Mouse (Mus musculus): ENCODE results near the gene Sdk2. TPM values are rescaled to one million over a fixed set of nuclear protein-coding genes. Genes with fewer than 3 reads are reported as not detected.

Sdk2 gene
- polyA plus RNA-seq, 1 experiment from 2014 or later = 0.66 TPM

- Histone ChIP-seq H3K9me3 (ENCODE audit: low read length) (no peaks in the 10 kb centered on the region), H3K4me3 (ENCODE audit: low read depth, low read length) (peak within 1 kb of the TSS; percentile 94), H3K4me1 (ENCODE audit: insufficient read depth, low read depth, low read length) (peaks cover 24% of the 10 kb centered on the region), H3K9ac (replicated peaks; ENCODE audit: low read depth) (peak within 1 kb of the TSS; percentile 99), H3K27me3 (replicated peaks; ENCODE audit: insufficient read depth, low read length) (no peaks in the 10 kb centered on the region), H3K4me2 (replicated peaks; ENCODE audit: low read depth, low read length) (peak within 1 kb of the TSS; percentile 78), H3K36me3 (ENCODE audit: insufficient read depth, low read length) (no peaks in the 10 kb centered on the region), H3K27ac (ENCODE audit: low read length) (peak within 1 kb of the TSS; percentile 100)
- peak; percentile 99 for DNase-seq (ENCODE audit: low spot score)
- ATAC-seq = peak; percentile 80
- TF ChIP-seq EP300 (IDR thresholded peaks at IDR 0.05) = peak; percentile 37; the same call in 1 of the 2 replicates
- no peak for TF ChIP-seq CTCF (IDR thresholded peaks at IDR 0.05)
- under 1% methylated on average over 44 of the region's 44 CpGs for WGBS
Measured at GRCm38 (mm10) chr11:113751484-113752084, 315.3 kb downstream of the Sdk2 start, which contains the start of gene Cdc42ep4. Cdc42ep4 (minus strand) TSS chr11:113751881.

GRCm38 (mm10) chr11:113750571-113751483 lies 316.0 kb downstream of the Sdk2 start:
- Histone ChIP-seq H3K4me3 (ENCODE audit: low read depth, low read length) (peak overlapping the region; percentile 94), H3K27ac (ENCODE audit: low read length) (peak overlapping the region; percentile 100), H3K36me3 (ENCODE audit: insufficient read depth, low read length) (no peaks in the 10 kb centered on the region), H3K27me3 (replicated peaks; ENCODE audit: insufficient read depth, low read length) (no peaks in the 10 kb centered on the region), H3K9me3 (ENCODE audit: low read length) (no peaks in the 10 kb centered on the region), H3K4me2 (replicated peaks; ENCODE audit: low read depth, low read length) (peak overlapping the region; percentile 78), H3K9ac (replicated peaks; ENCODE audit: low read depth) (peak overlapping the region; percentile 99), H3K4me1 (ENCODE audit: insufficient read depth, low read depth, low read length) (peaks cover 24% of the 10 kb centered on the region)
- ATAC-seq (peak; percentile 55), DNase-seq (ENCODE audit: low spot score) (peak; percentile 90)
- TF ChIP-seq EP300 (IDR thresholded peaks at IDR 0.05) = no peak
- TF ChIP-seq CTCF (IDR thresholded peaks at IDR 0.05) = peak; percentile 70
- WGBS = under 1% methylated on average over 62 of the region's 67 CpGs

GRCm38 (mm10) chr11:113749749-113750351 lies 317.0 kb downstream of the Sdk2 start:
- TF ChIP-seq CTCF (IDR thresholded peaks at IDR 0.05) (no peak), EP300 (IDR thresholded peaks at IDR 0.05) (no peak)
- ATAC-seq (no peak), DNase-seq (ENCODE audit: low spot score) (peak; percentile 62)
- no peaks in the 10 kb centered on the region for H3K36me3 ChIP-seq (ENCODE audit: insufficient read depth, low read length)
- no peaks in the 10 kb centered on the region for H3K9me3 ChIP-seq (ENCODE audit: low read length)
- H3K4me2 ChIP-seq (replicated peaks; ENCODE audit: low read depth, low read length) = peak overlapping the region; percentile 78
- peak overlapping the region; percentile 94 for H3K4me3 ChIP-seq (ENCODE audit: low read depth, low read length)
- H3K4me1 ChIP-seq (ENCODE audit: insufficient read depth, low read depth, low read length) = peaks cover 24% of the 10 kb centered on the region
- H3K9ac ChIP-seq (replicated peaks; ENCODE audit: low read depth) = peak overlapping the region; percentile 99
- WGBS = 4% methylated on average over 9 of the region's 9 CpGs
- no peaks in the 10 kb centered on the region for H3K27me3 ChIP-seq (replicated peaks; ENCODE audit: insufficient read depth, low read length)
- H3K27ac ChIP-seq (ENCODE audit: low read length) = peak overlapping the region; percentile 100

- Histone ChIP-seq H3K4me2 (replicated peaks; ENCODE audit: low read depth, low read length) (peak overlapping the region; percentile 78), H3K27me3 (replicated peaks; ENCODE audit: insufficient read depth, low read length) (no peaks in the 10 kb centered on the region), H3K4me1 (ENCODE audit: insufficient read depth, low read depth, low read length) (peaks cover 24% of the 10 kb centered on the region), H3K27ac (ENCODE audit: low read length) (peak overlapping the region; percentile 100), H3K4me3 (ENCODE audit: low read depth, low read length) (peak overlapping the region; percentile 94), H3K9me3 (ENCODE audit: low read length) (no peaks in the 10 kb centered on the region), H3K36me3 (ENCODE audit: insufficient read depth, low read length) (no peaks in the 10 kb centered on the region), H3K9ac (replicated peaks; ENCODE audit: low read depth) (peak overlapping the region; percentile 99)
- TF ChIP-seq EP300 (IDR thresholded peaks at IDR 0.05) = peak; percentile 78
- TF ChIP-seq CTCF (IDR thresholded peaks at IDR 0.05) = peak; percentile 29
- 6% methylated on average over 21 of the region's 21 CpGs for WGBS
- ATAC-seq (peak; percentile 41), DNase-seq (ENCODE audit: low spot score) (peak; percentile 92)
Measured at GRCm38 (mm10) chr11:113748797-113749521, 317.9 kb downstream of the Sdk2 start.

- Histone ChIP-seq H3K4me2 (replicated peaks; ENCODE audit: low read depth, low read length) (peak overlapping the region; percentile 78), H3K27me3 (replicated peaks; ENCODE audit: insufficient read depth, low read length) (no peaks in the 10 kb centered on the region), H3K4me1 (ENCODE audit: insufficient read depth, low read depth, low read length) (peaks cover 24% of the 10 kb centered on the region), H3K9ac (replicated peaks; ENCODE audit: low read depth) (peak overlapping the region; percentile 99), H3K4me3 (ENCODE audit: low read depth, low read length) (peak overlapping the region; percentile 94; the same call in 1 of the 2 replicates), H3K27ac (ENCODE audit: low read length) (peak overlapping the region; percentile 100), H3K36me3 (ENCODE audit: insufficient read depth, low read length) (no peaks in the 10 kb centered on the region), H3K9me3 (ENCODE audit: low read length) (no peaks in the 10 kb centered on the region)
- no peak for ATAC-seq
- TF ChIP-seq EP300 (IDR thresholded peaks at IDR 0.05) (no peak), CTCF (IDR thresholded peaks at IDR 0.05) (no peak)
- DNase-seq (ENCODE audit: low spot score) = no peak
- 63% methylated on average over 11 of the region's 11 CpGs for WGBS
Measured at GRCm38 (mm10) chr11:113747725-113748380, 319.0 kb downstream of the Sdk2 start.
